Mouse (Mus musculus): ENCODE measurements around the gene Grik4. TPM values are rescaled to one million over a fixed set of nuclear protein-coding genes. Genes with fewer than 3 reads are reported as not detected.

Grik4 gene
- polyA plus RNA-seq, 1 experiment from 2014 or later = 1.9 TPM

- Histone ChIP-seq H3K9ac (ENCODE audit: low read depth, low read length) (no peak overlapping the region), H3K9me3 (ENCODE audit: control insufficient read depth, low read length) (no peaks in the 10 kb centered on the region), H3K27ac (ENCODE audit: low read depth, low read length) (no peak overlapping the region), H3K4me1 (ENCODE audit: control insufficient read depth, insufficient read depth, low read length) (no peaks in the 10 kb centered on the region), H3K4me2 (replicated peaks; ENCODE audit: low read depth, low read length) (no peak overlapping the region), H3K36me3 (ENCODE audit: control insufficient read depth, insufficient read depth, low read length) (no peaks in the 10 kb centered on the region), H3K27me3 (ENCODE audit: control insufficient read depth, insufficient read depth, low read length) (no peaks in the 10 kb centered on the region), H3K4me3 (ENCODE audit: low read length) (no peak overlapping the region)
- WGBS = 78% methylated on average over 2 of the region's 2 CpGs
- ATAC-seq (ENCODE audit: low FRiP score, low TSS enrichment) = no peak
Observed at GRCm38 (mm10) chr9:42652756-42653155, 291.5 kb downstream of the Grik4 start.

- Histone ChIP-seq H3K36me3 (ENCODE audit: control insufficient read depth, insufficient read depth, low read length) (no peaks in the 10 kb centered on the region), H3K9me3 (ENCODE audit: control insufficient read depth, low read length) (no peaks in the 10 kb centered on the region), H3K4me2 (replicated peaks; ENCODE audit: low read depth, low read length) (no peak overlapping the region), H3K27me3 (ENCODE audit: control insufficient read depth, insufficient read depth, low read length) (no peaks in the 10 kb centered on the region), H3K9ac (ENCODE audit: low read depth, low read length) (no peak overlapping the region), H3K4me3 (ENCODE audit: low read length) (no peak overlapping the region), H3K27ac (ENCODE audit: low read depth, low read length) (no peak overlapping the region), H3K4me1 (ENCODE audit: control insufficient read depth, insufficient read depth, low read length) (no peaks in the 10 kb centered on the region)
- WGBS = 66% methylated on average over 4 of the region's 4 CpGs
- ATAC-seq (ENCODE audit: low FRiP score, low TSS enrichment) = no peak
Observed at GRCm38 (mm10) chr9:42652309-42652708, 292.0 kb downstream of the Grik4 start.

GRCm38 (mm10) chr9:42649872-42650271 is 294.4 kb downstream of the Grik4 start:
- ATAC-seq (ENCODE audit: low FRiP score, low TSS enrichment) = no peak
- H3K27ac ChIP-seq (ENCODE audit: low read depth, low read length) = no peak overlapping the region
- no peaks in the 10 kb centered on the region for H3K9me3 ChIP-seq (ENCODE audit: control insufficient read depth, low read length)
- H3K4me3 ChIP-seq (ENCODE audit: low read length) = no peak overlapping the region
- H3K9ac ChIP-seq (ENCODE audit: low read depth, low read length) = no peak overlapping the region
- H3K27me3 ChIP-seq (ENCODE audit: control insufficient read depth, insufficient read depth, low read length) = no peaks in the 10 kb centered on the region
- whole genome bisulfite sequencing = 61% methylated on average over 5 of the region's 5 CpGs
- no peaks in the 10 kb centered on the region for H3K4me1 ChIP-seq (ENCODE audit: control insufficient read depth, insufficient read depth, low read length)
- H3K36me3 ChIP-seq (ENCODE audit: control insufficient read depth, insufficient read depth, low read length) = no peaks in the 10 kb centered on the region
- H3K4me2 ChIP-seq (replicated peaks; ENCODE audit: low read depth, low read length) = no peak overlapping the region

DNA sequence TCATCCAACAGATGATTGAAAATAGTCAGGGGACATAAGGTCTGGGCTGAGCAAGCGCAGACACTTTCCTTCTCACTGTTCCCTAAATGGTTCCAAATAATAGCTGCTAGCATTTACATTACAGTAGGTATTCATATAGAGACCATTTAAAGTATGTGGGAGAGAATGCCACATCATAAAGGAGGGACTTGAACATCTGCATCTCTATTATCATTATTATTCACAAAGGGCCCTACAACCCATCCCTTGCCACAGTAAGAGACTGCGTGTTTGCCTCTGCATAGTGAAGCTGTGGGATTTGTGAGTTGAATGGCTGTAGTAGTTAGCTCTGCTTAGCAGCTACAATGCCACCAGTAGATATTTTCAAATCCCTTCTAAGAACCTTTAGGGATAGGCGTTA is 296.2 kb downstream of the Grik4 start:
- no peak overlapping the region for H3K27ac ChIP-seq (ENCODE audit: low read depth, low read length)
- no peak overlapping the region for H3K4me2 ChIP-seq (replicated peaks; ENCODE audit: low read depth, low read length)
- H3K27me3 ChIP-seq (ENCODE audit: control insufficient read depth, insufficient read depth, low read length) = no peaks in the 10 kb centered on the region
- no peak overlapping the region for H3K9ac ChIP-seq (ENCODE audit: low read depth, low read length)
- H3K4me3 ChIP-seq (ENCODE audit: low read length) = no peak overlapping the region
- no peaks in the 10 kb centered on the region for H3K36me3 ChIP-seq (ENCODE audit: control insufficient read depth, insufficient read depth, low read length)
- 96% methylated on average over 3 of the region's 3 CpGs for WGBS
- H3K9me3 ChIP-seq (ENCODE audit: control insufficient read depth, low read length) = no peaks in the 10 kb centered on the region
- H3K4me1 ChIP-seq (ENCODE audit: control insufficient read depth, insufficient read depth, low read length) = no peaks in the 10 kb centered on the region
- no peak for ATAC-seq (ENCODE audit: low FRiP score, low TSS enrichment)

DNA sequence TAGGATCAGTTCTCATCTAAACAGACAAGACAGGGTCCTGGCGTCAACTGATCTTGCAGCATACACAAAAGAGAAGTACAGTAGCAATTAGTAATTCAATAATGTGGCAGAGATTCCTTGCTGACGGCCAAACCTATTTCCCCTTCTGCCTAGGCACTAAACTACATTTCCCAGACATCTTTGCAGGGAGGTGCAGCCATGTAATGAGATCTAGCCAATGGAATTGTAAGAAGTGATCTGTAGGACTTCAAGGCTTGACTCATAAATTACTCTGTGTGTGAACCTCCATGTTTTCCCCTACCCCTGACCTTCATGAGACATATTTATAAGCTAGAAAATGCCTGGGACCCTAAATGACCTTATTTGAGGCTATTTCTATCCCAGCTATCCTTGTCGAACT is 296.7 kb downstream of the Grik4 start:
- H3K27me3 ChIP-seq (ENCODE audit: control insufficient read depth, insufficient read depth, low read length) = no peaks in the 10 kb centered on the region
- H3K36me3 ChIP-seq (ENCODE audit: control insufficient read depth, insufficient read depth, low read length) = no peaks in the 10 kb centered on the region
- no peak overlapping the region for H3K27ac ChIP-seq (ENCODE audit: low read depth, low read length)
- 75% methylated on average over 3 of the region's 3 CpGs for WGBS
- ATAC-seq (ENCODE audit: low FRiP score, low TSS enrichment) = no peak
- H3K4me3 ChIP-seq (ENCODE audit: low read length) = no peak overlapping the region
- no peak overlapping the region for H3K4me2 ChIP-seq (replicated peaks; ENCODE audit: low read depth, low read length)
- no peaks in the 10 kb centered on the region for H3K4me1 ChIP-seq (ENCODE audit: control insufficient read depth, insufficient read depth, low read length)
- H3K9ac ChIP-seq (ENCODE audit: low read depth, low read length) = no peak overlapping the region
- H3K9me3 ChIP-seq (ENCODE audit: control insufficient read depth, low read length) = no peaks in the 10 kb centered on the region

GRCm38 (mm10) chr9:42646821-42647220 is 297.5 kb downstream of the Grik4 start:
- no peak overlapping the region for H3K27ac ChIP-seq (ENCODE audit: low read depth, low read length)

DNA sequence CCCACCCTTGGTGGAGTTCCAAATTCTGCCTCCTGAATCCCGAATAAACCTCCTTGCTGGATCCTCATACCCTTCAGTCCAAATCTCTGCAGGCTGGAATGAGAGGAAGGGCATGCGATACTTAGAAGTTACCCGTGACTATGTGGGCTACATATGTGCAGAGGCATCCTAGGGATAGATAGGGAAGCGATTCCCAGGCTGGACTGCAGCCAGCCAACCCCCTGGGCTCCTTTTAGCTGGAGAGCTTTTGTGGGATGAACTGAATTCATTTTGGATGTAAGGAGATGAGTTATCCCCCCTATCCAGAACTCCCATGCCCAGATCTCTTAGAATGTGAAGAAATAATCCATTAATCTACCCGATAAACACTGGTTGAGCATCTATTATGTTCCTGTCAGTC is 299.1 kb downstream of the Grik4 start:
- WGBS = 89% methylated on average over 5 of the region's 5 CpGs
- Histone ChIP-seq H3K4me2 (replicated peaks; ENCODE audit: low read depth, low read length) (no peak overlapping the region), H3K4me1 (ENCODE audit: control insufficient read depth, insufficient read depth, low read length) (no peaks in the 10 kb centered on the region), H3K9ac (ENCODE audit: low read depth, low read length) (no peak overlapping the region), H3K27me3 (ENCODE audit: control insufficient read depth, insufficient read depth, low read length) (no peaks in the 10 kb centered on the region), H3K27ac (ENCODE audit: low read depth, low read length) (no peak overlapping the region), H3K4me3 (ENCODE audit: low read length) (no peak overlapping the region), H3K36me3 (ENCODE audit: control insufficient read depth, insufficient read depth, low read length) (no peaks in the 10 kb centered on the region), H3K9me3 (ENCODE audit: control insufficient read depth, low read length) (no peaks in the 10 kb centered on the region)
- ATAC-seq (ENCODE audit: low FRiP score, low TSS enrichment) = no peak

More at GRCm38 (mm10) chr9:42646821-42647220, 297.5 kb downstream of the Grik4 start:
- no peak overlapping the region for H3K4me2 ChIP-seq (replicated peaks; ENCODE audit: low read depth, low read length)
- no peak for ATAC-seq (ENCODE audit: low FRiP score, low TSS enrichment)
- no peaks in the 10 kb centered on the region for H3K27me3 ChIP-seq (ENCODE audit: control insufficient read depth, insufficient read depth, low read length)
- H3K9ac ChIP-seq (ENCODE audit: low read depth, low read length) = no peak overlapping the region
- no peak overlapping the region for H3K4me3 ChIP-seq (ENCODE audit: low read length)
- H3K4me1 ChIP-seq (ENCODE audit: control insufficient read depth, insufficient read depth, low read length) = no peaks in the 10 kb centered on the region
- no peaks in the 10 kb centered on the region for H3K9me3 ChIP-seq (ENCODE audit: control insufficient read depth, low read length)
- no peaks in the 10 kb centered on the region for H3K36me3 ChIP-seq (ENCODE audit: control insufficient read depth, insufficient read depth, low read length)
- 77% methylated on average over 10 of the region's 10 CpGs for WGBS

- Histone ChIP-seq H3K4me1 (ENCODE audit: control insufficient read depth, insufficient read depth, low read length) (no peaks in the 10 kb centered on the region), H3K27me3 (ENCODE audit: control insufficient read depth, insufficient read depth, low read length) (no peaks in the 10 kb centered on the region), H3K4me2 (replicated peaks; ENCODE audit: low read depth, low read length) (no peak overlapping the region), H3K27ac (ENCODE audit: low read depth, low read length) (no peak overlapping the region), H3K9me3 (ENCODE audit: control insufficient read depth, low read length) (no peaks in the 10 kb centered on the region), H3K4me3 (ENCODE audit: low read length) (no peak overlapping the region), H3K36me3 (ENCODE audit: control insufficient read depth, insufficient read depth, low read length) (no peaks in the 10 kb centered on the region), H3K9ac (ENCODE audit: low read depth, low read length) (no peak overlapping the region)
- ATAC-seq (ENCODE audit: low FRiP score, low TSS enrichment) = no peak
- 67% methylated on average over 5 of the region's 5 CpGs for WGBS
Observed at GRCm38 (mm10) chr9:42642821-42643220, 301.5 kb downstream of the Grik4 start.

GRCm38 (mm10) chr9:42641550-42642117 is 302.7 kb downstream of the Grik4 start:
- ATAC-seq (ENCODE audit: low FRiP score, low TSS enrichment) = no peak

More at GRCm38 (mm10) chr9:42641550-42642117, 302.7 kb downstream of the Grik4 start:
- Histone ChIP-seq H3K4me1 (ENCODE audit: control insufficient read depth, insufficient read depth, low read length) (no peaks in the 10 kb centered on the region), H3K4me3 (ENCODE audit: low read length) (no peak overlapping the region), H3K9ac (ENCODE audit: low read depth, low read length) (no peak overlapping the region), H3K36me3 (ENCODE audit: control insufficient read depth, insufficient read depth, low read length) (no peaks in the 10 kb centered on the region), H3K27ac (ENCODE audit: low read depth, low read length) (no peak overlapping the region), H3K9me3 (ENCODE audit: control insufficient read depth, low read length) (no peaks in the 10 kb centered on the region), H3K4me2 (replicated peaks; ENCODE audit: low read depth, low read length) (no peak overlapping the region), H3K27me3 (ENCODE audit: control insufficient read depth, insufficient read depth, low read length) (no peaks in the 10 kb centered on the region)
- 73% methylated on average over 11 of the region's 11 CpGs for WGBS

Data from kidney, embryonic 14.5 days (tissue).